Mouse (Mus musculus) lung, embryonic 16.5 days (tissue): ENCODE measurements at regions not wholly inside any gene's neighbourhood (a gene's known extent, or its start where the extent isn't known, plus 50 kb on each side); places are given as distances from the start of the nearest gene placed in this dataset.

Experiments
- ATAC-seq: fragments of 200-750 bp; cut with Nextera tagmentation; 2 replicates; pipeline ENCODE4 v1.8.0; 2017; ENCODE audit warnings: low read depth, mild to moderate bottlenecking, moderate library complexity
- H3K27ac ChIP-seq: fragments of 300-500 bp; sonication (generic); 2 replicates; pipeline ENCODE4 v1.5.1; 2014; ENCODE audit warnings: mild to moderate bottlenecking, control low read depth, low read length
- H3K27me3 ChIP-seq: fragments of 300-500 bp; sonication (generic); 2 replicates; pipeline ENCODE4 v1.6.1; 2014; ENCODE audit warnings: low read depth, low read length, mixed read lengths; ENCODE audit not compliant: control insufficient read depth, insufficient read depth
- H3K36me3 ChIP-seq: fragments of 300-500 bp; sonication (generic); 2 replicates; pipeline ENCODE4 v1.6.1; 2014; ENCODE audit warnings: low read length; ENCODE audit not compliant: control insufficient read depth, insufficient read depth
- H3K4me1 ChIP-seq: fragments of 300-500 bp; sonication (generic); replicated peaks from 2 replicates; pipeline ENCODE4 v1.6.1; 2014; ENCODE audit warnings: low read length, mixed read lengths; ENCODE audit not compliant: control insufficient read depth, insufficient read depth
- H3K4me2 ChIP-seq: fragments of 300-500 bp; sonication (generic); 2 replicates; pipeline ENCODE4 v1.6.1; 2014; ENCODE audit warnings: low read depth, low read length, control low read depth
- H3K4me3 ChIP-seq: fragments of 300-500 bp; sonication (generic); 2 replicates; pipeline ENCODE4 v1.5.1; 2014; ENCODE audit warnings: mild to moderate bottlenecking, low read length, control low read depth
- H3K9ac ChIP-seq: fragments of 300-500 bp; sonication (generic); 2 replicates; pipeline ENCODE4 v1.6.1; 2014; ENCODE audit warnings: low read length, control low read depth
- H3K9me3 ChIP-seq: fragments of 300-500 bp; sonication (generic); 2 replicates; pipeline ENCODE4 v1.6.1; 2016; ENCODE audit warnings: low read length; ENCODE audit not compliant: control insufficient read depth
- WGBS: fragments of 180-500 bp; shearing (Covaris S2); extraction: QIAGEN DNeasy Blood & Tissue Kit; methylation state at CpG from one replicate; pipeline ENCODE4 v1.1.7; 2014; 5-methylcytosine and 5-hydroxymethylcytosine counted together

GRCm38 (mm10) chr4:142791823-142792605 is 420.8 kb downstream of the Prdm2 start:
- H3K36me3 ChIP-seq = no peaks in the 10 kb centered on the region
- no peak overlapping the region for H3K4me2 ChIP-seq
- H3K4me3 ChIP-seq = no peak overlapping the region
- no peak for ATAC-seq
- no peaks in the 10 kb centered on the region for H3K9me3 ChIP-seq
- no peaks in the 10 kb centered on the region for H3K4me1 ChIP-seq
- H3K27ac ChIP-seq = no peak overlapping the region
- H3K9ac ChIP-seq = no peak overlapping the region
- 77% methylated on average over 3 of the region's 3 CpGs for whole genome bisulfite sequencing
- H3K27me3 ChIP-seq = no peaks in the 10 kb centered on the region

- no peak for ATAC-seq
- Histone ChIP-seq H3K9ac (no peak overlapping the region), H3K27ac (no peak overlapping the region), H3K4me3 (no peak overlapping the region), H3K9me3 (no peaks in the 10 kb centered on the region; the same call in 1 of the 2 replicates), H3K4me1 (no peaks in the 10 kb centered on the region), H3K4me2 (no peak overlapping the region), H3K27me3 (no peaks in the 10 kb centered on the region), H3K36me3 (no peaks in the 10 kb centered on the region)
- 89% methylated on average over 7 of the region's 7 CpGs for WGBS
Observed at GRCm38 (mm10) chr4:142789048-142789447, 423.7 kb downstream of the Prdm2 start.

GRCm38 (mm10) chr4:142785386-142785785 is 427.4 kb downstream of the Prdm2 start:
- H3K4me1 ChIP-seq = no peaks in the 10 kb centered on the region
- H3K4me3 ChIP-seq = no peak overlapping the region
- ATAC-seq = no peak
- no peak overlapping the region for H3K9ac ChIP-seq
- H3K9me3 ChIP-seq = no peaks in the 10 kb centered on the region; the same call in 1 of the 2 replicates
- H3K27me3 ChIP-seq = no peaks in the 10 kb centered on the region
- H3K27ac ChIP-seq = no peak overlapping the region
- no peak overlapping the region for H3K4me2 ChIP-seq
- H3K36me3 ChIP-seq = no peaks in the 10 kb centered on the region
- WGBS = 68% methylated on average over 5 of the region's 5 CpGs

- H3K4me3 ChIP-seq = no peak overlapping the region
- 36% methylated on average over 10 of the region's 10 CpGs for WGBS
- H3K4me1 ChIP-seq = peaks cover 6% of the 10 kb centered on the region
- no peaks in the 10 kb centered on the region for H3K27me3 ChIP-seq
- H3K9me3 ChIP-seq = no peaks in the 10 kb centered on the region
- no peaks in the 10 kb centered on the region for H3K36me3 ChIP-seq
- H3K27ac ChIP-seq = no peak overlapping the region
- no peak for ATAC-seq
- no peak overlapping the region for H3K9ac ChIP-seq
- H3K4me2 ChIP-seq = no peak overlapping the region
Observed at GRCm38 (mm10) chr4:142776711-142777411, 435.9 kb downstream of the Prdm2 start.

GRCm38 (mm10) chr4:142775023-142775422 is 437.8 kb downstream of the Prdm2 start:
- H3K9ac ChIP-seq = no peak overlapping the region
- no peak overlapping the region for H3K4me2 ChIP-seq
- no peak overlapping the region for H3K27ac ChIP-seq
- H3K9me3 ChIP-seq = no peaks in the 10 kb centered on the region
- no peaks in the 10 kb centered on the region for H3K27me3 ChIP-seq
- peaks cover 6% of the 10 kb centered on the region for H3K4me1 ChIP-seq
- no peak for ATAC-seq
- 84% methylated on average over 5 of the region's 5 CpGs for WGBS
- no peak overlapping the region for H3K4me3 ChIP-seq
- no peaks in the 10 kb centered on the region for H3K36me3 ChIP-seq

GRCm38 (mm10) chr4:142773651-142774151 is 439.1 kb downstream of the Prdm2 start:
- no peak overlapping the region for H3K27ac ChIP-seq
- no peaks in the 10 kb centered on the region for H3K36me3 ChIP-seq
- H3K9ac ChIP-seq = no peak overlapping the region
- WGBS = 50% methylated on average over 10 of the region's 10 CpGs
- H3K4me3 ChIP-seq = no peak overlapping the region
- ATAC-seq = no peak
- H3K9me3 ChIP-seq = no peaks in the 10 kb centered on the region
- peaks cover 6% of the 10 kb centered on the region for H3K4me1 ChIP-seq
- no peak overlapping the region for H3K4me2 ChIP-seq
- H3K27me3 ChIP-seq = no peaks in the 10 kb centered on the region

GRCm38 (mm10) chr4:142772751-142773455 is 439.9 kb downstream of the Prdm2 start:
- no peaks in the 10 kb centered on the region for H3K9me3 ChIP-seq
- ATAC-seq = no peak
- H3K9ac ChIP-seq = no peak overlapping the region
- no peak overlapping the region for H3K27ac ChIP-seq
- H3K4me2 ChIP-seq = no peak overlapping the region; the same call in 1 of the 2 replicates
- H3K27me3 ChIP-seq = no peaks in the 10 kb centered on the region
- H3K36me3 ChIP-seq = no peaks in the 10 kb centered on the region
- H3K4me1 ChIP-seq = peaks cover 6% of the 10 kb centered on the region
- no peak overlapping the region for H3K4me3 ChIP-seq
- WGBS = 14% methylated on average over 16 of the region's 16 CpGs

GRCm38 (mm10) chr4:142771520-142772150 is 441.2 kb downstream of the Prdm2 start:
- WGBS = 59% methylated on average over 6 of the region's 6 CpGs
- no peak overlapping the region for H3K4me3 ChIP-seq
- no peaks in the 10 kb centered on the region for H3K9me3 ChIP-seq
- H3K36me3 ChIP-seq = no peaks in the 10 kb centered on the region
- H3K9ac ChIP-seq = no peak overlapping the region
- peaks cover 6% of the 10 kb centered on the region for H3K4me1 ChIP-seq
- ATAC-seq = 0 out of 2 replicates have a peak, but pooled peaks have one; percentile 7
- H3K27me3 ChIP-seq = no peaks in the 10 kb centered on the region
- no peak overlapping the region for H3K4me2 ChIP-seq
- 0 out of 2 replicates have a peak overlapping the region, but pooled peaks have one; percentile 13 for H3K27ac ChIP-seq
